Mouse (Mus musculus): ENCODE results near the gene Pbx3. TPM values are rescaled to one million over a fixed set of nuclear protein-coding genes. Genes with fewer than 3 reads are reported as not detected.

The Pbx3 gene
- polyA plus RNA-seq, 2 experiments: 7.7 to 9.8 TPM

- Histone ChIP-seq H3K4me3 (ENCODE audit: insufficient read depth in 1 of 2, low read depth in 2 of 2, low read length in 2 of 2) (no peak overlapping the region), H3K36me3 (replicated peaks; ENCODE audit: control insufficient read depth, insufficient read depth, low read depth) (no peaks in the 10 kb centered on the region), H3K27me3 (ENCODE audit: control insufficient read depth, insufficient read depth, low read length) (no peaks in the 10 kb centered on the region), H3K4me2 (ENCODE audit: low read depth) (no peak overlapping the region), H3K27ac (no peak overlapping the region), H3K9ac (replicated peaks) (no peak overlapping the region), H3K4me1 (replicated peaks; ENCODE audit: control insufficient read depth in 2 of 2, insufficient read depth in 2 of 2, low read length in 1 of 2) (0 out of 4 replicates have a peak, but pooled peaks cover 0 to 3% of the 10 kb centered on the region in 2 experiments), H3K9me3 (ENCODE audit: control insufficient read depth, low read length) (no peaks in the 10 kb centered on the region)
- 56% methylated on average over 8 of the region's 8 CpGs for whole genome bisulfite sequencing (ENCODE audit: insufficient replicate concordance)
- TF ChIP-seq CTCF (IDR thresholded peaks at IDR 0.05; ENCODE audit: low read depth) (no peak), EP300 (IDR thresholded peaks at IDR 0.05; ENCODE audit: low read depth) (no peak)
- DNase-seq (ENCODE audit: low read depth in 3 of 3, low spot score in 3 of 3) (no peak), ATAC-seq (ENCODE audit: insufficient read depth) (no peak)
Measured at GRCm38 (mm10) chr2:34235467-34236075, 137.4 kb downstream of the Pbx3 start.

GRCm38 (mm10) chr2:34234274-34234673 is 138.7 kb downstream of the Pbx3 start:
- Histone ChIP-seq H3K27me3 (ENCODE audit: control insufficient read depth, insufficient read depth, low read length) (no peaks in the 10 kb centered on the region), H3K4me1 (replicated peaks; ENCODE audit: control insufficient read depth in 2 of 2, insufficient read depth in 2 of 2, low read length in 1 of 2) (0 out of 4 replicates have a peak, but pooled peaks cover 0 to 3% of the 10 kb centered on the region in 2 experiments), H3K9ac (replicated peaks) (no peak overlapping the region), H3K4me2 (ENCODE audit: low read depth) (no peak overlapping the region), H3K36me3 (replicated peaks; ENCODE audit: control insufficient read depth, insufficient read depth, low read depth) (no peaks in the 10 kb centered on the region), H3K4me3 (ENCODE audit: insufficient read depth in 1 of 2, low read depth in 2 of 2, low read length in 2 of 2) (no peak overlapping the region), H3K27ac (no peak overlapping the region), H3K9me3 (ENCODE audit: control insufficient read depth, low read length) (no peaks in the 10 kb centered on the region)
- ATAC-seq (ENCODE audit: insufficient read depth): no peak
- DNase-seq (ENCODE audit: low read depth in 3 of 3, low spot score in 3 of 3): no peak
- no peak for TF ChIP-seq CTCF (IDR thresholded peaks at IDR 0.05; ENCODE audit: low read depth)
- TF ChIP-seq EP300 (IDR thresholded peaks at IDR 0.05; ENCODE audit: low read depth): no peak
- WGBS (ENCODE audit: insufficient replicate concordance): 67% methylated on average over 1 of the region's 1 CpGs

- Histone ChIP-seq H3K9me3 (ENCODE audit: control insufficient read depth, low read length) (no peaks in the 10 kb centered on the region), H3K36me3 (replicated peaks; ENCODE audit: control insufficient read depth, insufficient read depth, low read depth) (no peaks in the 10 kb centered on the region), H3K27me3 (ENCODE audit: control insufficient read depth, insufficient read depth, low read length) (no peaks in the 10 kb centered on the region), H3K4me3 (ENCODE audit: insufficient read depth in 1 of 2, low read depth in 2 of 2, low read length in 2 of 2) (no peak overlapping the region), H3K4me1 (replicated peaks; ENCODE audit: control insufficient read depth in 2 of 2, insufficient read depth in 2 of 2, low read length in 1 of 2) (0 out of 4 replicates have a peak, but pooled peaks cover 0 to 3% of the 10 kb centered on the region in 2 experiments), H3K27ac (no peak overlapping the region), H3K9ac (replicated peaks) (no peak overlapping the region), H3K4me2 (ENCODE audit: low read depth) (no peak overlapping the region)
- ATAC-seq (ENCODE audit: insufficient read depth) (no peak), DNase-seq (ENCODE audit: low read depth in 3 of 3, low spot score in 3 of 3) (no peak)
- TF ChIP-seq CTCF (IDR thresholded peaks at IDR 0.05; ENCODE audit: low read depth) (no peak), EP300 (IDR thresholded peaks at IDR 0.05; ENCODE audit: low read depth) (no peak)
- 77% methylated on average over 5 of the region's 5 CpGs for WGBS (ENCODE audit: insufficient replicate concordance)
Measured at GRCm38 (mm10) chr2:34233271-34233670, 139.7 kb downstream of the Pbx3 start.

GRCm38 (mm10) chr2:34227688-34228087 is 145.3 kb downstream of the Pbx3 start:
- Histone ChIP-seq H3K9me3 (ENCODE audit: control insufficient read depth, low read length) (no peaks in the 10 kb centered on the region), H3K4me3 (ENCODE audit: insufficient read depth in 1 of 2, low read depth in 2 of 2, low read length in 2 of 2) (no peak overlapping the region), H3K36me3 (replicated peaks; ENCODE audit: control insufficient read depth, insufficient read depth, low read depth) (no peaks in the 10 kb centered on the region), H3K27ac (no peak overlapping the region), H3K4me1 (replicated peaks; ENCODE audit: control insufficient read depth in 2 of 2, insufficient read depth in 2 of 2, low read length in 1 of 2) (no peaks in the 10 kb centered on the region), H3K27me3 (ENCODE audit: control insufficient read depth, insufficient read depth, low read length) (no peaks in the 10 kb centered on the region), H3K4me2 (ENCODE audit: low read depth) (no peak overlapping the region), H3K9ac (replicated peaks) (no peak overlapping the region)
- WGBS (ENCODE audit: insufficient replicate concordance): 72% methylated on average over 4 of the region's 4 CpGs
- TF ChIP-seq EP300 (IDR thresholded peaks at IDR 0.05; ENCODE audit: low read depth): no peak
- TF ChIP-seq CTCF (IDR thresholded peaks at IDR 0.05; ENCODE audit: low read depth): no peak
- DNase-seq (ENCODE audit: low read depth in 3 of 3, low spot score in 3 of 3) (no peak), ATAC-seq (ENCODE audit: insufficient read depth) (no peak)

GRCm38 (mm10) chr2:34225470-34225869 is 147.5 kb downstream of the Pbx3 start:
- TF ChIP-seq CTCF (IDR thresholded peaks at IDR 0.05; ENCODE audit: low read depth) (no peak), EP300 (IDR thresholded peaks at IDR 0.05; ENCODE audit: low read depth) (no peak)
- H3K36me3 ChIP-seq (replicated peaks; ENCODE audit: control insufficient read depth, insufficient read depth, low read depth): no peaks in the 10 kb centered on the region
- ATAC-seq (ENCODE audit: insufficient read depth) (no peak), DNase-seq (ENCODE audit: low read depth in 3 of 3, low spot score in 3 of 3) (no peak)
- no peaks in the 10 kb centered on the region for H3K27me3 ChIP-seq (ENCODE audit: control insufficient read depth, insufficient read depth, low read length)
- no peak overlapping the region for H3K9ac ChIP-seq (replicated peaks)
- 73% methylated on average over 6 of the region's 6 CpGs for WGBS (ENCODE audit: insufficient replicate concordance)
- H3K4me3 ChIP-seq (ENCODE audit: insufficient read depth in 1 of 2, low read depth in 2 of 2, low read length in 2 of 2): no peak overlapping the region
- H3K9me3 ChIP-seq (ENCODE audit: control insufficient read depth, low read length): no peaks in the 10 kb centered on the region
- no peak overlapping the region for H3K4me2 ChIP-seq (ENCODE audit: low read depth)
- no peak overlapping the region for H3K27ac ChIP-seq
- H3K4me1 ChIP-seq (replicated peaks; ENCODE audit: control insufficient read depth in 2 of 2, insufficient read depth in 2 of 2, low read length in 1 of 2): no peaks in the 10 kb centered on the region
